Mouse (Mus musculus) thymus, adult 2 months (tissue): ENCODE measurements around the gene Ncaph.

ENCODE experiments used
- CTCF ChIP-seq: fragments of 200-500 bp; IDR thresholded peaks from 2 replicates; pipeline ENCODE4 v1.5.1; 2012; ENCODE audit warnings: mild to moderate bottlenecking, control low read depth, low read length, moderate library complexity, borderline replicate concordance; ENCODE audit not compliant: control insufficient read depth, poor library complexity, insufficient read depth; ENCODE audit errors: extremely low read depth
- POLR2A ChIP-seq: fragments of 200-500 bp; IDR thresholded peaks from 2 replicates; pipeline ENCODE4 v1.6.1; 2012; ENCODE audit warnings: mild to moderate bottlenecking, low read length, control low read depth, moderate library complexity; ENCODE audit not compliant: control insufficient read depth, poor library complexity, insufficient read depth; ENCODE audit errors: extremely low read depth

DNA sequence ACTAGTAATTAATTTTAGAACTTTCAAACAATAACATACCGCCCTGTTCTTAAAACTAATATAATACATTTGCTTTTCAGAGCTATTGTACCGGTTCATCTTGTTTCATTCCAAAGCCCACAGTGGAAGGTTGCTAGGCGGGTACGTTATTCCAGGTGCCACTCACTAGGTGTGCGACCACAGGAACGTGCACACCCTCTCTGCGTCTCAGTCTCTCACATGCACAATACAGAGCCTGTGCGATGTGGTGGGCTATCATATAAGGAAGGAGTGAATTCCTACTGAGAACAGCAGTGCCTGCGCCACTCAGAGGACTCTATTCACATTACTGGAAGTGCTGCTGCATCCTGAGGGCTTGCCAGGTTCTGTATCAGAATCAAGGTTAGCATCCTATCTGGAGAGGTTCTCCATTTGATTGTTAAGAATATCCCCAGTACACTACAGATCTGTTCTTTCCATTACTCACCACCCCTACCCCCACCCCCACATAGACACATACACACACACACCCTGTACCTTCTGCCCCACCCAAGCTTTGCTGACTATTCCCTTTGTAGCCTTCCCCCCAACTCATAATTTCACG, 4.2 kb upstream of the Ncaph start:
- TF ChIP-seq CTCF = no peak
- TF ChIP-seq POLR2A = no peak
